Mouse (Mus musculus) frontal cortex, postnatal 14 days (tissue): Measurements from ENCODE around the gene Cnksr1.

Experiments
- DNase-seq, 2 experiments: peaks; one replicate each; pipeline ENCODE4 v3.0.0; 2022; ENCODE audit warnings: low spot score in 2 of 2

Cnksr1 gene

DNA sequence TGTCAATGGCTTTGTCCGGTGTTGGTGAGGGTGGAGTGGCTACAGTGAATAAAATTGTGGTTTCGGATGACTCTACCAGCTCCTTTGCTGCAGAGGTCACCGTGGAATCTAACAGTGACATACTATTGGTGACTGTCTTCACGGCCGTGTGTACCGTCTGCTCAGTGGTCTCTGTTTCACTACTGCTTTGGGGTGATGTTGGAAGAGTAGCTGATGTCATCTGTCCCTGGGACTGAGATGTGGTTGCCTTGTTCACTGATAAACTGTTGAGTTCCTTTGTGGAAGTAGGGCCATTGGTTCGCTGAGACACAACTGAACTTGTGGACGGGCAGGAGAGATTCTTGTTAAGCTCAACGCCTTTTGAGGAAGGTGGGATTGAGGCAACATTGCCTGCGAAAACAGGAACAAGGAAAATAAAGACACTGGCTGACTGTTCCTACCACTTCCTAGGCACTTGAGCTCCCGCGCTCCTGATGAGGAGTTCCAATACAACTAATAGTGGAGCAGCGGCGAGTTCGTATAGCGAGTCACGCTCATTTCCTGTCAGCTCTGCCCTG lies 34.8 kb downstream of the Cnksr1 start:
- no peak for DNase-seq

DNA sequence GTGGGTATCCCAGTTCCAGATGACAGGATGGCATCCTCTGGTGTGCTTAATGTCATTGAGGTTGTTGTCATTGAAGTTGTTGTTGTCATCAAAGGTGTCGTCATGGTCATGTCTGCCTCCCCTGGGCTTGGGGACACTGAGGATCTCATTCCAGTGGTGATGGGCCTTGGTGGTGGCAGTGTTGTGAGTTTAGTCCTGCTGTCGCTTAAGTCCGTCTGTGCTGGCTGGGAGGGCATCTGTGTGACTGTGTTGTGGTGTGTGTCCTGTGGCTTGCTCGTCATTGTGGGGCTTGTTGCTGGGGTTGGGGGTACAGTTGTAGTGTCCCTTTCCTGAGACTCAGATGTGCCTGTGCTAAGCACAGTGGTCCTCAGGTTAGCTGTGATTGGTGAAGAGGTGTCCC lies 35.3 kb downstream of the Cnksr1 start, which contains the start of gene Gm7534:
Gene Gm7534, minus strand, starts transcription at position 101 of the 400 bp plus-strand sequence.
- no peak for DNase-seq

DNA sequence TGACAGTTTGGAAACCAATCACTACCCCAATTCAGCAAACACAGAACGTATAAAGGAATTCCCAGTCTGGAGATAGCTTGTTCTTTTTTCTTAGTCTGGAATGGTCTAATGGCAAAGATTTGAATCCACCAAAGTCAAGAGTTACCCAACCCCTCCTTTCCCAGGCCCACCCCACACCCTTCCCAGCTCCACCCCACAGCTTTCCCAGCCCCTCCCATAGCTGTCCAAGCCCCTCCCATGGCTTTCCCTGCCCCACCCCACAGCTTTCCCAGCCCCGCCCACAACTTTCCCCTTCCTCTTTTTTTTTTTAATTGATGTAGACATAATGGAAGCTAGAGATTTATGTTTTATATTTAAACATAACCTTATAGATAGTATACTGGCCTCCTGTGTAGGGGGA lies 38.8 kb downstream of the Cnksr1 start:
- DNase-seq: no peak

DNA sequence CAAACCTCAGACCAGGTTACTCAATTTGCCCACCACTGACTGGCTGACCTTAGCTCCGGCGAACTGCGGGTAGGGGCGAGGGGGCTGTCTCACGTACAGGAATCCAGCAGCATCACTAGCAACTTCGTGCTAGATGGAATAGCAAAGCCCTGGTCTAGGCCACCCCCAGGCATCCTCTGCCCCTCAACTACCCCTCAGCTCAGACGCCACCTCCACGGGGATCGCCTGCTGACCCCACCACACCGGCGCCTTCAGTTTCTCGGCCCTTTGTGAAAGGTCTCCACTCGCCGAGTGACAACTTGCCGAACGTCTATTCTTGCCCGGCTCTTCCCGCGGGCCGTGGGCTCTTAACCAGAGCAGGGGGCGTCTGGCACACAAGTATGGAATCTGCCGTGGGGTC lies 51.9 kb downstream of the Cnksr1 start:
- peak in 1 of 2 experiments; percentile 8 for DNase-seq

DNA sequence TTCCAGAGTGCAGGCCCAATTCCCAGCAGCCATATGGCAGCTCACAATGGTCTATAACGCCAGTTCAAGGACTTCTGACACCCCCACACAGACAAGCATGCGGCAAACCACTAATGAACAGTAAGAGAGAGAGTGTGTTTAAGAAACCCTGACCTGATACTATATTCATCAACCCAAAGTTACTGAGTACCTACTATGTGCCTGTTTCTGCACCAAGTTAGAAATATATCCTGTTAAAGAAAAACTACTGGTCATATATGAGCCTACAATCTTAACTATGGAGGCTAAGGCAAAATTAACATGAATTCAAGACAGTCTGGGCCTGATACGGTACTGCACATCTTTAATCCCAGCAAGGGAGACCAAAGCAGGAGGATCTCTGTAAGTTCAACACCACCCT lies 52.6 kb downstream of the Cnksr1 start:
- DNase-seq: no peak

DNA sequence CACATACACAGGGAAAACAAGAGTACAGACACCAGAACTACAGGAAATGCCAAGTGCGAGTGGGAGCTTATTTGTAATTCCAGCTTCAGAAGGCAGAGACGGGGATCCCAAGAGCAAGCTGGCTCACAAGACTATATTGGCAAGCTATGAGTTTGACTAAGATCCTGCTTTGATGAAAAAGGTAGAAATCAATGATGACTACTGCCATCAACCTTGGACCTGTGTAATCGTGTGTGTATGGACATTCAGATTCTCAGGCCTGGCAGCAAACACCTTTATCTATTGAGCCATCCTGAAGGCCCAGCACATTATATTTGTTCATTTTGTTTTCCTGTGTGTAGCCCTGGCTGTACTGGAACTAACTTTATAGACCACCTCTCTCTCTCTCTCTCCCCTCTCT lies 54.5 kb downstream of the Cnksr1 start:
- DNase-seq: no peak

DNA sequence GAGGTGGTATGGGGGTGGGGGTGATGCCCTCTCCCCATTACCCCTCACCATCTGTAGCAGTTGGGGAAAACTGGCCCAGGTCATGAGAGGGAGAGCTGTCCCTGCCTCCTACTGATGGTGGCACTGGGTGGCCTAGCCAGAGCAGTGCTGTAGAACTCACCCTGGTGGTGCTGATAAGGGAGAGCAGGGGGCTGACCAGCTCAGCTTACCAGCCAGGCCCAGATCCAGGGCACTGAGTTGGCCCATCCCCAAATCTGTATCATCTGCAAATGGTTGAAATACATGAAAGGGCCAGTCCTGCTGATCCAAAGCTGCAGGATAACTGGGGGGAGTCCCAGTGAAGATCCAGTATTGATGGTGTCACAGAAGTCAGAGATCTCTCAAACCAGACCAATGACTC lies 56.4 kb downstream of the Cnksr1 start:
- DNase-seq: no peak

DNA sequence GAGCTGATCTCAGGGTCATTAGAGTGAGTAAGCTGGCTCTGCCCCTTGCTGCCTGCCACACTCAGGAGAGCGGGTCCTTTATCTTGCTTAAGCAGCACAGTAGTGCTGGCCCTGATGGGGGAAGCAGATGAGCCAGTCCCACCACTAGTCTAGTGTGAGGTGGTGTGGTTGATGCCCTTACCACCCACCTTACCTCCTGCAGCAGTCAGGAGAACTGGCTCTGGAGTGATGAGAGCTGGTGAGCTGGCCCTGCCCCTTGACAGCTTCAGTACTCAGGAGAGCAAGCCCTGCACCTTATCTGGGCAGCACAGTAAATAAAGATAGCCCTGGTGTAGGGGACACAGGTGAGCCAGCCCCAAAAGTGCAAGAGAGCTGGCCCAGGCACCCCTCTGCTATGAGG lies 57.1 kb downstream of the Cnksr1 start:
- DNase-seq: no peak
